Mouse (Mus musculus): ENCODE results near the gene Snx12. TPM values are rescaled to one million over a fixed set of nuclear protein-coding genes. Genes with fewer than 3 reads are reported as not detected.

Snx12 gene
- total RNA-seq (2014; rRNA removed) (9.0 and 14.8 TPM in 2 replicates), polyA plus RNA-seq (2012; rRNA removed) (9.1 and 10.7 TPM in 2 replicates)

DNA sequence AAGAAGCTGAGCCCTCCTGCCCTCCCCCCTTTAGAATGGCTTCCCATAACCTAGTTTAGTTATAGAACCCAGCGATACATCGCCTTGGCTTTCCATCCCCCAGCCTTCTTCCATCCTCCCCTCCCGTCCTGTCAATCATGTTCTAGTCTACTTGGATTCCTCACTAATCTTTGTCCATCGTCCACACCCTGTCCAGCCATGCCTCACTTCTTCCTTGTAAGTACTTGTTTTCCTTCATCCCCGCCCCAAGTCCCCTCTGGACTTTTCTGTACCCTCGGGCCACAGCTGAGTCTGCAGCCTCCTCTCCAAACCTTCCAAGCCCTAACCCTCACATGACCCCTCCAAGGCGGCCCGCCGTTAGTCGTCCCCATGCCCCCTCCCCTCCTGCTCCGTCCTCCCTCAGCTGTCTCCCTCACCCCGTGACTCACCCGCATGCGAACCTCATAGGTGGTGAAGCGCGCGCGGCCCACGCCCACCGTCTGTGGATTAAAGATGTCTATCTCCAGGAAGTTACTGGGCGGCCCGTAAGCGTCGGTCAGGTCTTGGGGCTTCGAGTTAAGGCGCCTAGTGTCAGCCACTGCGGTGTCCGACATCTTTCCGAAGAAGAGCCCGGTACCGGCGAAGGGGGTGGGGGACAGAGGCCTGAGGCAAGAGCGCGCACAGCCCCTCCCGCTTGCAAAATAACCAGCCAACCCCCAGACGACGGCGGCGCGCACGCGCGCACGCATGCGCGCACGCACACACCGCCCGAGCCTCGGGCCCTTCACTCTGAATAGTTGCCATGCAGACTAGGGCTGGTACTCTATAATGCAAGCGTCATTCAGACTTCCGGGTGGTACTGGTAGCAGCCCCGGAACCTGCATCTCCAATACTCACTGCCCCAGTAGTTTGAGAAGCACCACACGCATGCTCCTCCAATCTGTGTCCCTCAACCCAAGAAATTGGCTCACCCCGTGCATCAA lies at the start of gene Snx12:
Snx12 (minus strand) TSS at position 730 of the 962 bp plus-strand sequence.
- Histone ChIP-seq H3K79me2 (ENCODE audit: control insufficient read depth, insufficient read depth, low read length) (no peaks in the 10 kb centered on the region), H3K4me3 (ENCODE audit: insufficient read depth, low read depth, low read length) (peak within 1 kb of the TSS; percentile 91), H3K27ac (replicated peaks; ENCODE audit: insufficient read depth, low read depth, low read length) (no peak within 1 kb of the TSS), H3K9ac (ENCODE audit: low read depth, low read length) (peak within 1 kb of the TSS; percentile 77), H3K27me3 (ENCODE audit: control insufficient read depth, insufficient read depth, low read length) (no peaks in the 10 kb centered on the region), H3K36me3 (ENCODE audit: control insufficient read depth, insufficient read depth, low read length) (no peaks in the 10 kb centered on the region), H3K4me1 (ENCODE audit: control insufficient read depth, insufficient read depth, low read length) (peaks cover 3% of the 10 kb centered on the region; the same call in 1 of the 2 replicates)
- WGBS = under 1% methylated on average over 42 of the region's 55 CpGs
- TF ChIP-seq CTCF (IDR thresholded peaks at IDR 0.05; ENCODE audit: low read depth, low read length) = no peak
- TF ChIP-seq POLR2A (IDR thresholded peaks at IDR 0.05; ENCODE audit: extremely low read depth, insufficient read depth, low read length) = 0 out of 2 replicates have a peak, but pooled peaks have one; percentile 20
- peak; percentile 73 for DNase-seq (ENCODE audit: extremely low read depth, low read depth, low spot score)

DNA sequence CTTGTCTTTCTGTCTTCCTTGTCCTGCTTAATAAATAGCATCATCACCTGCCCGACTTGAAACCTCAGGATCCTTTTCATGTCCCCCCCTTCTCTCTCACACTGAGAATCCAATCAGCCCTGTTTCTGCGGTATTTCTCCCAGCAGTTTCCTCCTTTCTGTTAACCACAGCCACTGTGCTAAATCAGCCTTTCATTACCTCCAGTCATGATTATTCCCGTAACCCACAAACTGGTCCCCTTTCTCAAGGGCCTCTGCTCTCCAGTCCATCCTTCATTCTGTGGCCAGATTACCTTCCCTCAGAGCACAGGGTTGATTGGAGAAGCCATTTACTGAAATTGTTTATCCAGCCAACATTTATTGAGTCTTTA lies 46.4 kb upstream of the Snx12 start, which contains the start of gene Gm20489:
Gm20489 (minus strand) TSS at position 269 of the 370 bp plus-strand sequence.
- no peak for DNase-seq (ENCODE audit: extremely low read depth, low read depth, low spot score)
- H3K9ac ChIP-seq (ENCODE audit: low read depth, low read length) = no peak within 1 kb of the TSS
- no peaks in the 10 kb centered on the region; the same call in 1 of the 2 replicates for H3K4me1 ChIP-seq (ENCODE audit: control insufficient read depth, insufficient read depth, low read length)
- TF ChIP-seq POLR2A (IDR thresholded peaks at IDR 0.05; ENCODE audit: extremely low read depth, insufficient read depth, low read length) = no peak
- no peak for TF ChIP-seq CTCF (IDR thresholded peaks at IDR 0.05; ENCODE audit: low read depth, low read length)
- H3K36me3 ChIP-seq (ENCODE audit: control insufficient read depth, insufficient read depth, low read length) = no peaks in the 10 kb centered on the region
- no peaks in the 10 kb centered on the region for H3K79me2 ChIP-seq (ENCODE audit: control insufficient read depth, insufficient read depth, low read length)
- no peak within 1 kb of the TSS for H3K27ac ChIP-seq (replicated peaks; ENCODE audit: insufficient read depth, low read depth, low read length)
- WGBS = 80% methylated on average over 3 of the region's 3 CpGs
- H3K4me3 ChIP-seq (ENCODE audit: insufficient read depth, low read depth, low read length) = peak within 1 kb of the TSS; percentile 15; the same call in 1 of the 2 replicates
- H3K27me3 ChIP-seq (ENCODE audit: control insufficient read depth, insufficient read depth, low read length) = no peaks in the 10 kb centered on the region

DNA sequence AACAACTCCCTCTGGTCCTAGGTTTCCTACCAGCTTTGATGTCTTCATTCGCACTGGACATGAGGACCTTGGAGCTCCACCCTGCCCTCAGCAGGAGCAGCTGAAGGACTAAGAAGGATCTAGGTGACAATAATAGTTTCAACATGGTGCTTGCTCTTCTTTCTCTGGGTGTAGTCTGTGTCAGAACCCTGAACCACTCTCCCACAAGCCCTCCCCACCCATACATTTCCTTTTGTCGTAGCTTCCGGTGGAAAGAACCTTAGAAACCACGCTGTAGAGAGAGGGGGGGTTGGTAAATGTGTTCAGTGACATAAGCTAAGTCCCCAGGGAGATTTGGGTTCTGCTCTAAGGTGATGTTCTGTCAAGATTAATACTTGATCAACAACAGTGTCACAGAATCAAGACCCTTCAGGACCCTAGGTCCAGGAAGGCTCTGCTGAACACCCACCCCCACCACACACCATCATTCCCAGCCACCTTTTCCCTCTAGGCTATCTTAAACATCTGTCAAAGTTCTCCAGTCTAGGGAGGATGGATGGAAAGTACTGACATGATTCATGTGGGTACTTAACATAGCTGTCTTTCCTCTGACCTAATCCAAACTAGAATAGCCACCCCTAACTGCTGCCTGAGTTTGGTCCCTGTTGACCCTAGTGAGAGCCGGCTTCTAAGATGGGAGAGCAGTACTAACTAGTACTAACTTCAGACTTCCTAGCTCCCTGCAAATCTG lies 45.8 kb upstream of the Snx12 start, which contains the start of gene Il2rg:
Il2rg (minus strand) TSS at position 231 of the 730 bp plus-strand sequence.
- Histone ChIP-seq H3K79me2 (ENCODE audit: control insufficient read depth, insufficient read depth, low read length) (no peaks in the 10 kb centered on the region), H3K36me3 (ENCODE audit: control insufficient read depth, insufficient read depth, low read length) (no peaks in the 10 kb centered on the region), H3K4me1 (ENCODE audit: control insufficient read depth, insufficient read depth, low read length) (no peaks in the 10 kb centered on the region; the same call in 1 of the 2 replicates), H3K27me3 (ENCODE audit: control insufficient read depth, insufficient read depth, low read length) (no peaks in the 10 kb centered on the region), H3K9ac (ENCODE audit: low read depth, low read length) (no peak within 1 kb of the TSS), H3K4me3 (ENCODE audit: insufficient read depth, low read depth, low read length) (peak within 1 kb of the TSS; percentile 15; the same call in 1 of the 2 replicates), H3K27ac (replicated peaks; ENCODE audit: insufficient read depth, low read depth, low read length) (no peak within 1 kb of the TSS)
- TF ChIP-seq CTCF (IDR thresholded peaks at IDR 0.05; ENCODE audit: low read depth, low read length) = no peak
- 80% methylated on average over 5 of the region's 5 CpGs for WGBS
- no peak for DNase-seq (ENCODE audit: extremely low read depth, low read depth, low spot score)

DNA sequence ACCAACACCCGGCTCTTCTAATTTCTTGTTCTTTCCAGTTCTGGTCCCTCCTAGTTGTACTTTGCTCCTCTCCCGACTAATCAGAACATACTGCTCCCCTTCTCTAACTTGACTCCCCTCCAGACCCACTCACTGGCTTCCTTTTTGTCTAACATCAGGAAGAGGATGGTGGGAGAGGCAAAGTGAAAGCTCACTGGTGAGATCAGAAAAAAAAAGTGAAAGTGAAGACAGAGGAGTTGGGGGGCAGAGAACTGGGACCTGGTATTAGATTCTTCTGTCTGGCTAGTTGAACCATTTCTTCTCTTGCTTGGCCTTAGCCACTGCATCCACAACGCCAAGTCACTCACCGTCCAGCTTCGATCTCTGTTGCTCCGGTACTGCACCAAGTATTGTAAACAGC lies 44.3 kb upstream of the Snx12 start:
- no peak overlapping the region for H3K27ac ChIP-seq (replicated peaks; ENCODE audit: insufficient read depth, low read depth, low read length)
- DNase-seq (ENCODE audit: extremely low read depth, low read depth, low spot score) = no peak
- no peaks in the 10 kb centered on the region for H3K79me2 ChIP-seq (ENCODE audit: control insufficient read depth, insufficient read depth, low read length)
- no peaks in the 10 kb centered on the region for H3K36me3 ChIP-seq (ENCODE audit: control insufficient read depth, insufficient read depth, low read length)
- H3K27me3 ChIP-seq (ENCODE audit: control insufficient read depth, insufficient read depth, low read length) = no peaks in the 10 kb centered on the region
- 0 out of 2 replicates have a peak overlapping the region, but pooled peaks have one; percentile 20 for H3K4me3 ChIP-seq (ENCODE audit: insufficient read depth, low read depth, low read length)
- 82% methylated on average over 6 of the region's 6 CpGs for WGBS
- TF ChIP-seq CTCF (IDR thresholded peaks at IDR 0.05; ENCODE audit: low read depth, low read length) = no peak
- H3K9ac ChIP-seq (ENCODE audit: low read depth, low read length) = no peak overlapping the region
- no peaks in the 10 kb centered on the region; the same call in 1 of the 2 replicates for H3K4me1 ChIP-seq (ENCODE audit: control insufficient read depth, insufficient read depth, low read length)

DNA sequence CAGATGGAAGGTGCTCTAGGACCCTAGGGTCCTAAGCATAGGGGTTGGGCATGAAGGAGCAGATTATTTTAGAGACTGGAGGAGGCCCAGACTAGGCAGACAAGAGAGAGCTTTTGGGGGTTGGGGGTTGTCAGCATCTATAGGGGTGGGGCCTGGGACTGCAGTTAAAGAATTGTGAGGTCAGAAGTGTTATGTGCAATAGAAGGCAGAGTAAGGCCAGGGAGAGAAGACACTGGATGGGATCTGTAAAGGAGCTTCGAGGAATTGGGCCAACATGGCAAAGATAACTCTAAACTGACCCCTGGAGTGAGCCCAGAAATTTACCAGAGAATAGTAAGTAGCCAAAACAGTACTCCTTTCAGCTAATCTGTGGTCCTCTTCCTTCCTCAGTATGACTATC lies 41.5 kb upstream of the Snx12 start, which contains the start of gene Gm614:
Gm614 (minus strand) TSS at position 101 of the 400 bp plus-strand sequence.
- no peak for DNase-seq (ENCODE audit: extremely low read depth, low read depth, low spot score)
- no peaks in the 10 kb centered on the region for H3K36me3 ChIP-seq (ENCODE audit: control insufficient read depth, insufficient read depth, low read length)
- H3K27me3 ChIP-seq (ENCODE audit: control insufficient read depth, insufficient read depth, low read length) = no peaks in the 10 kb centered on the region
- 94% methylated on average over 1 of the region's 1 CpGs for WGBS
- no peak within 1 kb of the TSS for H3K4me3 ChIP-seq (ENCODE audit: insufficient read depth, low read depth, low read length)
- no peaks in the 10 kb centered on the region for H3K79me2 ChIP-seq (ENCODE audit: control insufficient read depth, insufficient read depth, low read length)
- H3K27ac ChIP-seq (replicated peaks; ENCODE audit: insufficient read depth, low read depth, low read length) = no peak within 1 kb of the TSS
- no peak for TF ChIP-seq CTCF (IDR thresholded peaks at IDR 0.05; ENCODE audit: low read depth, low read length)
- TF ChIP-seq POLR2A (IDR thresholded peaks at IDR 0.05; ENCODE audit: extremely low read depth, insufficient read depth, low read length) = no peak
- no peak within 1 kb of the TSS for H3K9ac ChIP-seq (ENCODE audit: low read depth, low read length)
- no peaks in the 10 kb centered on the region; the same call in 1 of the 2 replicates for H3K4me1 ChIP-seq (ENCODE audit: control insufficient read depth, insufficient read depth, low read length)
